Mouse (Mus musculus): Measurements from ENCODE around the gene Hist1h2ai.

DNA sequence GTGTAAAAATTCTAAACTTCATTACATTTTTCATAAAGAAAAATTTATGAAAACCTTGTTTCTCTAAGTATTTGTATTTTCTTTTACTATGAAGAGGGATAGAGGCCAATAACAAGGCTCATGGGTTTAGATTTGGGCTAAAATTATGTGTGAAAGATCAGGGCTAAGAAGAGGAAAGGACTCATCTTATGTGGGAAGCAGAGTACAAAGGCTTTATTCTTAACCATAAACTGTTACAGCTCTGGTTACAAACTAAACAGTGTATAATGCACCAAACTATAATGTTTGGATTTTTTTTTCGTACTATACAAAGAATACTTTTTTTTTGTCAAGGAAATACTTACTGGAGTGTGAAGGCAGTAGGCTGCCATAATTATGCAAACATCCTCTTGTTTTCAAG lies 39.5 kb downstream of the Hist1h2ai start:
- TF ChIP-seq POLR2A (IDR thresholded peaks at IDR 0.05; ENCODE audit: extremely low read depth, insufficient read depth, low read length) (no peak), CTCF (IDR thresholded peaks at IDR 0.05; ENCODE audit: extremely low read depth, insufficient read depth, low read length) (no peak)
